Mouse (Mus musculus): ENCODE results near the gene 1500009C09Rik. TPM values are rescaled to one million over a fixed set of nuclear protein-coding genes. Genes with fewer than 3 reads are reported as not detected.

Gene 1500009C09Rik
- polyA plus RNA-seq, 1 experiment from 2014 or later = 0.10 TPM

DNA sequence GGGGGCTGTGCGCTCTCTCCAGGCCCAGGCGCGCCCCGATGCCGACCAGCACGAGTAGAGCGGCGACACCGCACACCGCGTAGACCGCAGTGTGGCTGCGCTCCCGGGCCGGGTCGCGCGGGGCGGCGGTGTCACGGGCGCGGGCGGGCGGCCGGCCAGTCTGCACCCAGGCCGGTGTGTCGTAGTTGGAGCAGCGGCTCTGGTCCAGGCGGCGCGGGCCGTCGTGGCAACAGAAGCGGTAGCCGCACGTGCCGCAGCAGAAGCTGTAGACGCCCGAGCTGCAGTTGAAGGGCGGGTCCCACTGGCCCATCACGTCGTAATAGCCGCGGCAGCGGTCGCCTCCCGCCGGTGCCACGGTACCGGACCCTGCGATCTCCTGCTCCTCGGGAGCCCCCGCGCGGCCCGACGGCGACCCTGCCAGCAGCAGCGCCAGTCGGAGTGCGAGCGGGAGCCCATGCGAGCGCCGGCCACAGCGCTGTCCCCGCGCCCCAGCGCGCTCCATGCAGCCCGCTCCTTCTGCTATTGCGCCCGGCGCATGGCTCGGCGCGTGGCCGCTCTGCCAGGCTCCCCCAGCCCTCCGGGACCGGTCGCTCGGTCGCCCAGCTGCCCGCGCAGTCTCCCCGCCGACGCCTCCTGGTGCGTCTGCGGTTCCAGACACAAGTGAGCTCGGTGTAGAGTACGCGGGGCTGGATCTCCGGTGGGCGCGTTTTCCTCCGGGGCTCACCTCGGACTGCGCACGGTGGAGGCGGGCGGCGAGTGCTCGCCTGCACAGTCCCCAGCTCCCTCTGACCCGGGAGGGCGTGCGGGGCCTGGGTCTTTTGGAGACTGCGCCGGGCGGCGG lies 40.1 kb upstream of the 1500009C09Rik start:
- ATAC-seq (replicated peaks; ENCODE audit: low FRiP score) = peak; percentile 38; the same call in 1 of the 2 replicates
- Histone ChIP-seq H3K27me3 (peaks cover 98% of the 10 kb centered on the region), H3K36me3 (0 out of 2 replicates have a peak, but pooled peaks cover 2% of the 10 kb centered on the region), H3K9ac (peak overlapping the region; percentile 35; the same call in 1 of the 2 replicates), H3K4me2 (peak overlapping the region; percentile 90), H3K4me3 (replicated peaks) (peak overlapping the region; percentile 53), H3K4me1 (peaks cover 44% of the 10 kb centered on the region), H3K9me3 (replicated peaks) (no peaks in the 10 kb centered on the region), H3K27ac (no peak overlapping the region)
- WGBS = under 1% methylated on average over 111 of the region's 112 CpGs

DNA sequence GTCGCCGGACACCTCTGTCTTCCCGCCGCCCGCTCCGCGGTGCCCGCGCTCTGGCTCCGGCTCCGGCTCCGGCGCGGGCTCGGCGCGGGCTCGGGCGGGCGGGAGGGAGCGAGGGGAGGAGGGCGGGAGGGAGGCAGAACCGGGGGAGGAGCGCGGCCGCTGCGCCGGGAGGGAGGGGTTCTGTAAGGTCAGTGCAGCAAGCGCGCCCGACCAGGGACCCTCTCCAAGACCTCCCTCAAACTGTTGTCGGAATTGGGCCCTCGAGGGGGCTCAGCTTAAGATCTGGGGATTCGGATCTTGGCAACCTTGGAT lies 39.5 kb upstream of the 1500009C09Rik start, which contains the start of gene Shisa8:
Shisa8 (minus strand) TSS at position 64 of the 312 bp plus-strand sequence.
- H3K9ac ChIP-seq = peak within 1 kb of the TSS; percentile 35; the same call in 1 of the 2 replicates
- peak within 1 kb of the TSS; percentile 53 for H3K4me3 ChIP-seq (replicated peaks)
- ATAC-seq (replicated peaks; ENCODE audit: low FRiP score) = peak; percentile 27; the same call in 1 of the 2 replicates
- no peaks in the 10 kb centered on the region for H3K9me3 ChIP-seq (replicated peaks)
- H3K27me3 ChIP-seq = peaks cover 95% of the 10 kb centered on the region
- no peak within 1 kb of the TSS for H3K27ac ChIP-seq
- peaks cover 39% of the 10 kb centered on the region for H3K4me1 ChIP-seq
- H3K36me3 ChIP-seq = no peaks in the 10 kb centered on the region
- WGBS = 0% methylated on average over 31 of the region's 34 CpGs
- H3K4me2 ChIP-seq = peak within 1 kb of the TSS; percentile 90

DNA sequence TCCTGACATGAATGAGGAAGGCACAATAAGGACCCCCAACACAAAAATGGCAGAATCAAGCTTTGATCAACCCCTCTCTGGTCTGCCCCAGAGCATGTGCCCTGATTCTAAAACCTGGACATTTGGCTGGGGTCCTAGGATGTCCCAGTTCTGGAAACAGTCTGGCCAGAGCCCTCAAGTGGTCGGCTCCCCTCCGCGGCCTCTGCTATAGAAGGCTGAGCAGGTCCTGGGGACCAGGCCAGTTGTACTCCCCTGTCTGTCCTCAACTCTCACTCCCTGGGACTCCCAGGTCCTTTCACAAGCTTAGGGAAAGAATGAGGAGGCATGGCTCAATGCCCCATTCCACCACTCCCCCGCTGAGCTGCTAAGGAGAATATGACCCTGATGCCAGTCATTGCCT lies 39.0 kb upstream of the 1500009C09Rik start:
- no peak overlapping the region for H3K27ac ChIP-seq
- H3K36me3 ChIP-seq = no peaks in the 10 kb centered on the region
- H3K4me1 ChIP-seq = peaks cover 39% of the 10 kb centered on the region
- no peaks in the 10 kb centered on the region for H3K9me3 ChIP-seq (replicated peaks)
- H3K9ac ChIP-seq = no peak overlapping the region
- no peak overlapping the region for H3K4me3 ChIP-seq (replicated peaks)
- WGBS = 6% methylated on average over 4 of the region's 4 CpGs
- peaks cover 90% of the 10 kb centered on the region for H3K27me3 ChIP-seq
- H3K4me2 ChIP-seq = peak overlapping the region; percentile 90; the same call in 1 of the 2 replicates
- ATAC-seq (replicated peaks; ENCODE audit: low FRiP score) = no peak

DNA sequence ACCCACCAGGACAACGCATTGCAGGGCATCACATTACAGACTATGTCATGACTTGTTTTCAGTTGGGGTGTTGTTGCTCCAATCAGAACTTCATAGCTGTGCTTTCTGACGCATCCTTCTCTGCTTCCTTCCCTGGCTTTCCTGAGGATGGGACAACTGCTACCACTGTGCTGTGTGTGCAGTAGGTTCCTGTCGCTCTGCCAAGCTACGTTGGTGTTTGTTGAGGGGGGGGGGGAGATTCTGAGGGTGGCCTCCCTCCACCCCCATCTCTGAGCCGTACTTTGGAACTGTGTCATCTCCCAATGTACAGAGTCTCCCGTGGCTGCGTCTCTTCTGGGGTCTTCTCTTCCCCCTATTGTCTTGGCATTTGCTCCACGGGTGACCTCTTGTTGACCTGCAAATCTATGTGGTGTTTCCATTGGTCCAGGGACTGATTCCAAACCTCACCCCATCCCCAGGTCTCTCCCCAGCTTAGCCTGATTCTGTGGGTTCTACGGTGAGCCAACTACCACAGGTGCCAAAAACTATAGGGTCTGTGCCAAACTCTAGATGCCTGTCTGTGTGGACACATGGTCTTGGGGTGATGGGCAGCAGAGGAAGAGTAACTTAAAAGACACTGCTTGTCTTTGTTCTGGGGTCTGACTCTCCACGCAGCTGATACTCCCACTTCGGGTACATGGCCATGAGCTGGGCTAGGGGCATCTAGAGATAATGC lies 36.7 kb upstream of the 1500009C09Rik start:
- H3K4me2 ChIP-seq = no peak overlapping the region
- H3K36me3 ChIP-seq = no peaks in the 10 kb centered on the region
- H3K9ac ChIP-seq = no peak overlapping the region
- peaks cover 75% of the 10 kb centered on the region for H3K27me3 ChIP-seq
- no peak overlapping the region for H3K27ac ChIP-seq
- peaks cover 42% of the 10 kb centered on the region for H3K4me1 ChIP-seq
- 45% methylated on average over 11 of the region's 11 CpGs for WGBS
- H3K4me3 ChIP-seq (replicated peaks) = no peak overlapping the region
- no peaks in the 10 kb centered on the region for H3K9me3 ChIP-seq (replicated peaks)
- no peak for ATAC-seq (replicated peaks; ENCODE audit: low FRiP score)

DNA sequence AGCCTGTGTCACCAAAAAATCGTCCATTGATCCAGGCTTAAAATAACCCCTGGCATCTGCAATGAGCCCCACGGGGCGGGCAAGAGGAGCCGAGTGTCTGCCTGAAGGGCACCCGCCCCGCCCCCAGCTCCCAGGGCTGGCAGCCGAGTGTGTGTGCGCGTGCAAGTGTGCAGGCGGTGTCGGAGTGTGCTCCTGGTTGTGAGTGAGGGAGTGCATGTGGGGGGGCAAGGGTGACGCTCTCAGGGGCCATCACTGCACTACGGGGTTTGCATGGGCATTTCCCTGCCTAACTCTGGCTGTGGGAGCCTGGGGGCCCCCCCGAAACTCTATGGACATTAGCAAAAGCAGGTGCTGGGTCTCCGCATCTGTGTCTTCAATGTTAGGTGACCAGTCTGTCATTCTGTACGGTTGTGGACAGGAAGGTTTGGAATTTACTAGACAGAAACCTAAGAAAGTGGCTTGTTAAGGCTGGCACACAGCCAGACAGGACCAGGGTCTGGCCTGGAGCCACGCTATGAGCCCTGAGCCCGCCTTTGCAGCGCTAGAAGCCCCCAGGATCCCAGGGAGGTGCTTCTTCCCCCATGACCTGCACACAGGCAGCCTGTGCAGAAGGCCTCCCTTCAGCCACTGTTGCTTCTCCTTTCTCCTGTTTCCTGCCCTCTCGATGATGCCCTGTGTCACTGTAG lies 35.9 kb upstream of the 1500009C09Rik start:
- no peak overlapping the region for H3K4me3 ChIP-seq (replicated peaks)
- 57% methylated on average over 20 of the region's 20 CpGs for WGBS
- H3K27ac ChIP-seq = no peak overlapping the region
- ATAC-seq (replicated peaks; ENCODE audit: low FRiP score) = no peak
- H3K9me3 ChIP-seq (replicated peaks) = no peaks in the 10 kb centered on the region
- H3K4me2 ChIP-seq = no peak overlapping the region
- H3K4me1 ChIP-seq = peaks cover 34% of the 10 kb centered on the region
- H3K9ac ChIP-seq = no peak overlapping the region
- H3K27me3 ChIP-seq = peaks cover 67% of the 10 kb centered on the region
- H3K36me3 ChIP-seq = no peaks in the 10 kb centered on the region

DNA sequence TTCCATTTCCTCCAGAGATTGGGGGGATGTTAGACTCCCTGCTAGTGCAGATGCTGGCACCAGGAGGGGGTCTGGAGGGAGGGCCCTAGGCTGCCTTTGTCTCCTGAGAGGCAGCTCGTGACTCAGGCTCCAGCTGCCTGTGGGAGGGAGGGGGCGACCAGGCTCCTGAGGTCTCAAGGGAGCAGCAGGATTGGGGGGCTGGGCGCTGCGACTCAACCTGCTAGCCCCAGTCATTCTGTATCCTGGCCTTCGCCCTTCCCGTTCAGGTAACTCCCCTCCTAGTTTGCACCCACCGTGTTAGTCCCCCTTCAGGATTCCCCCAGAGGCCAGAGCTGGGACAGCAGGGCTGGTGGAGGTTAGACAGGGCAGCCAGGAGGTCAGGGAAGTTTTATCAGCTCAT lies 35.2 kb upstream of the 1500009C09Rik start:
- H3K4me2 ChIP-seq = no peak overlapping the region
- H3K9me3 ChIP-seq (replicated peaks) = no peaks in the 10 kb centered on the region
- H3K27ac ChIP-seq = no peak overlapping the region
- WGBS = 20% methylated on average over 7 of the region's 7 CpGs
- H3K36me3 ChIP-seq = no peaks in the 10 kb centered on the region
- peaks cover 60% of the 10 kb centered on the region for H3K27me3 ChIP-seq
- H3K4me3 ChIP-seq (replicated peaks) = no peak overlapping the region
- peaks cover 27% of the 10 kb centered on the region for H3K4me1 ChIP-seq
- ATAC-seq (replicated peaks; ENCODE audit: low FRiP score) = no peak
- no peak overlapping the region for H3K9ac ChIP-seq

DNA sequence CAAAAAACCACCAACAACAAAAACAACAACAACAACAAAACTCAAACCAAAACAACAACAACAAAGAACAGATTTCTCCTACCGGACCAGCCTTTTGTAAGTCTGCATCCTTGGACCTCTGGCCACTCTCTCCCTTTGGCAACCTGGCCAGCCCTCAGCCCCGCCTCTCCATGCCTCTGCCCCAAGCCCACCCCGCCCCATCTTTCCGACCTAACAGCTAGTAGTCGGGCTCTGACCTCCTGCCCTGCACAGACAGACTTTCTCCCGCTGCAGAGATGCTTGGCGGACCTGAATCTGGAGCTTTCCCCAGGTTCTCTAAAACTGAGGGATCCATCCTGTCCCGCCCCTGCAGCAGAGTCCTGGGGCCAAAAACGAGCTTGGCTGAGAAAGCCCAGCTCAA lies 34.2 kb upstream of the 1500009C09Rik start:
- no peak overlapping the region for H3K4me3 ChIP-seq (replicated peaks)
- H3K27me3 ChIP-seq = peaks cover 57% of the 10 kb centered on the region
- no peak for ATAC-seq (replicated peaks; ENCODE audit: low FRiP score)
- H3K36me3 ChIP-seq = no peaks in the 10 kb centered on the region
- 33% methylated on average over 9 of the region's 9 CpGs for WGBS
- no peak overlapping the region for H3K9ac ChIP-seq
- no peak overlapping the region for H3K4me2 ChIP-seq
- H3K27ac ChIP-seq = no peak overlapping the region
- no peaks in the 10 kb centered on the region for H3K9me3 ChIP-seq (replicated peaks)
- H3K4me1 ChIP-seq = peaks cover 17% of the 10 kb centered on the region; the same call in 1 of the 2 replicates

DNA sequence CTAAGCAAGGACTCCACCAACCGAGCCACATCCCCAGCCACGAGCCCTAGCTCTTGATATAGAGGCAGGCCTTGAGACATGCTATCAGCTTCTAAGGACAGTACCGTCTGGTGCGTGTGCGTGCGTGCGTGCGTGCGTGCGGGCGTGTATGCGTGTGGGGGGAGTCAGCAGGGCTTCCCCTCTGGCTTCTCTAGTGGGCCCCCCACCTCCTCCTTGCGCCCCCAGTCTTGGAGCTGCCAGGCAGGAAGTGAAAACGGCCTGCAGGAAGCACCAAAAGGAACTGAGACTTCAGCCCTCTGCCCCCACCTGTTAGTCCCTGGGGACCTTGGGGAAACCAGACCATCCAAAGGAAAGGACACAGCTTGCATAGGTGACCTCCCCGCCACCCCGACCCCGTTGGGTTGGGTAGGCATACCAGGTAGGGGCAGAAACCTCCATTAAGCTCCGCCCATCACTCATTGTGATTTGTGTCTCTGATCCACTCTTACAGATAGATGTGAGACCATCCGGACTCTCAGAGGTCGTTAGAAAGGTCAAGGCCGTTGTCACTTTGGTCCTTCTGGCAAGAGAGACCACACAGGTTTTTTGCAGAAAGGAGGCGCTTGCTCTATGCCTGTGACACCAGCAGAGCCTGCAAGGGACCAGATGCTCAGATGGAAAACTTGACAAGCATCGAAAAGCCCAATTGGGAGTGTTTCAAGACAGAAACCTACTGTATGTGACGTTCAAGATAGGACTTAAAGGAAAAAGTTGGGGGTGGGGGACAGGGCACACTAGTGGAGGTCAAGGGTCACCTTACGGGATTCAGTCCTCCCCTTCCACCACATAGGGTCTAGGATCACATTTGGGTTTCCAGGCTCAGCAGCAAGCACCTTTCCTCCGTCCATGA lies 33.2 kb upstream of the 1500009C09Rik start:
- Histone ChIP-seq H3K9me3 (replicated peaks) (no peaks in the 10 kb centered on the region), H3K27me3 (peaks cover 56% of the 10 kb centered on the region), H3K36me3 (no peaks in the 10 kb centered on the region), H3K4me2 (no peak overlapping the region), H3K9ac (no peak overlapping the region), H3K4me3 (replicated peaks) (no peak overlapping the region), H3K4me1 (peaks cover 21% of the 10 kb centered on the region), H3K27ac (no peak overlapping the region)
- 70% methylated on average over 26 of the region's 26 CpGs for WGBS
- no peak for ATAC-seq (replicated peaks; ENCODE audit: low FRiP score)

DNA sequence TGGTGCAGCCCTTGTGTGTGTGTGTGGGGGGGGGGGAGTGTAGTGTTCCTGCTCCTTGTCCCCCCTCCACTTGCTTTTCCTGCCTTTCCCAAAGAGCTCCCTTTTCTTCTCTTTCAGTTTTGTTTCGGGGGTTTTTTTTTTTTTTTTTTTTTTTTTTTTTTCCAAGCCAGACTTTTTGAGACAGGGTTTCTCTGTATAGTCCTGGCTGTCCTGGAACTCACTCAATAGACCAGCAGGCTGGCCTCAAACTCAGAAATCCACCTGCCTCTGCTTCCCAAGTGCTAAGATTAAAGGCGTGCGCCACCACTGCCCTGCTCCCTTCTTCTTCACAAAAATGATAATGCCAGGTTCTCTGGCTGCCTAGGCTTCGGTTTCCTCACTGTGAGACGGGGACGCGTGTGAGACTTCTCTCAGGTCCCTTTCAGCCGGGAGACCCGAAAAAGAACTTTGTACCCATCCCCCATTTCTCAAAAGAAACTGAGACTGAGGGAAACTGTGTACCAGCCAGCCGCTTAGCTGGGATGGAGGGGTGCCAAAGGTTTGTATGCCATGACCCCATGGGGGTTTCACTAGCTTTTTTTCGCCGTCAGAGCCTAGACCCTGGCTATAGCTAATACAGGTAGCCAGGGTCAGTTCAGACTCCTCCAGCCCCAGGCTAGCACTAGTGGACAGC lies 32.1 kb upstream of the 1500009C09Rik start:
- H3K4me3 ChIP-seq (replicated peaks) = no peak overlapping the region
- peaks cover 25% of the 10 kb centered on the region for H3K4me1 ChIP-seq
- ATAC-seq (replicated peaks; ENCODE audit: low FRiP score) = no peak
- no peaks in the 10 kb centered on the region for H3K9me3 ChIP-seq (replicated peaks)
- 81% methylated on average over 11 of the region's 12 CpGs for WGBS
- no peak overlapping the region for H3K27ac ChIP-seq
- no peaks in the 10 kb centered on the region for H3K36me3 ChIP-seq
- no peak overlapping the region for H3K4me2 ChIP-seq
- peaks cover 57% of the 10 kb centered on the region for H3K27me3 ChIP-seq
- H3K9ac ChIP-seq = no peak overlapping the region

DNA sequence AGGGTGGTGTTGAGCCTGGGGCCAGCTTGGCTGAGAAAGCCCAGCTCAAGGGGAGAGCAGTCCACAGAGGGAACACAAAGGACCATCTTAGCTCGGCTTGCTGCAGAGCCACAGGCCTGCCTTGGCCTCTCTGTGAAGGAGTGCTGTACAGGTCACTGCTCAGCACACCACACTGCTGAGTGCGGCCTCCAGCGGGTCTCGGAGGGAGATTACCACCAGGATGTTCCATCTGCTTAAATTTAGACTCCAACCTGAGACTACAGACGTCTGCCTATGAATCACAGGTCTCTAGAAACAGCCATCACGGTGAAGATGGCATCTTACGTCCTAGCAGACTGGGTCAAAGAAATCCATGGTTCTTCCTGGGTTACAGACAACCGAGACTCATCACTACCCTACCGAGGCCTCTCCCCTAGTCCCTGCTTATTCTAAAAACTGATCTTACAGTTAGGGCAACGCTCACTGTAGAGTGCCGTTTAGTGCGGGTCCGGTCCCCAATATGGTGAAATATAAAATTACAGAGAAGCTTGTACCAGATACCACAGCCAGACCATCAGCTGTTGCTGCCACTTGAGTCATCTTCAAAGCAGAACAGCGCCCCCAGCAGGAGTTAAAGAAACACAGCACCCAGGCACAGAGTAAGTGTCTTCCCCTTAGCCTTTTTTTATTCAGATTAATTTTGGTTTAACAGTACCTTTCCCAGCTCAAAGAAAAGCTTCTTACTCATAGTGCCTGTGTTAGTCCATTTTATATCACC lies 30.9 kb upstream of the 1500009C09Rik start:
- Histone ChIP-seq H3K4me2 (no peak overlapping the region), H3K9ac (no peak overlapping the region), H3K4me1 (peaks cover 23% of the 10 kb centered on the region), H3K4me3 (replicated peaks) (no peak overlapping the region), H3K27ac (no peak overlapping the region), H3K27me3 (peaks cover 56% of the 10 kb centered on the region), H3K9me3 (replicated peaks) (no peaks in the 10 kb centered on the region), H3K36me3 (no peaks in the 10 kb centered on the region)
- ATAC-seq (replicated peaks; ENCODE audit: low FRiP score) = no peak
- whole genome bisulfite sequencing = 70% methylated on average over 14 of the region's 14 CpGs
